Mouse (Mus musculus): ENCODE results near the gene Prodh2.

DNA sequence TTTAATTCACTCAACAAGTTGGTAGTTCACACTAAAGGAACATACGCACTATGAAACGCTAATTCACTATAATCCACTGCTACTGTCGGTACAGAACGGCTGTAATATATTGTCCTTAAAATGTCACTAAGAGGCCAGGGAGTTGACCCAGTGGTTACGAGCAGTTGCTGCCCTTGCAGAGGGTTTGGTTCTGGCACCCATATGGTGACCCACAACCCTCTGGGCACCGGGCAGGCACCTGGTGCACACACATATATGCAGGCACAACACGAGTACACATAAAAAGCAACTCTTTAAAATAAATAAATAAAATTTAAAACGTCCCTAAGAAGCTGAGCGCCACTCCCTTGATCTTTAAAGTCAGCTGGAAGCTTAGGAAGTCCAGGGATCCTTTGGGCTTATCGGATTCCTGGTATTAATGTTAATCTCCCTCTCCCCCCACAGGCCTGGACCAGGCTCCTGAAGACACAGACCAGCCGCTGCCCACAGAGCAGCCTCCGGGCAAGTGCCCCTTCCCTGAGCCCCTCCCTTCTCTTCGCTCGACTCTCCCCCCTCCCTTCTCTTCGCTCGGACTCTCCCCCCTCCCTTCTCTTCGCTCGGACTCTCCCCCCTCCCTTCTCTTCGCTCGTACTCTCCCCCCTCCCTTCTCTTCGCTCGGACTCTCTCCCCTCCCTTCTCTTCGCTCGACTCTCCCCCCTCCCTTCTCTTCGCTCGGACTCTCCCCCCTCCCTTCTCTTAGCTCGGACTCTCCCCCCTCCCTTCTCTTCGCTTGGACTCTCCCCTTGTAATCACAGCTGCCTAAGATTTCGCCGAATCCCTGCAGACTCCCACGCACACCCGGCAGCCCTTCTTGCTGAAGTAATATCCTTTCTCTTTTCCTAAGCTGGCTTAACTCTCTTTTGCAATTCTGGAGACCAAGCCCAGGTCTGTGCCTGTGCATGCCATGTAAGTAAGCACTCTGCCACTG is 15.7 kb upstream of the Prodh2 start:
- TF ChIP-seq CTCF (IDR thresholded peaks at IDR 0.05; ENCODE audit: control insufficient read depth, insufficient read depth, insufficient replicate concordance, low read depth, low read length) (no peak), POLR2A (IDR thresholded peaks at IDR 0.05; ENCODE audit: control insufficient read depth, low read depth, low read length) (no peak)
